Mouse (Mus musculus) large intestine, adult 2 months (tissue): ENCODE measurements around the gene Rfc4. TPM values are rescaled to one million over a fixed set of nuclear protein-coding genes. Genes with fewer than 3 reads are reported as not detected.

Source experiments
- polyA plus RNA-seq: library from polyadenylated mRNA; depleted of rRNA; stranded (reverse); fragments of >200 nt; gene quantifications from 2 replicates; pipeline ENCODE4 v1.2.3, GENCODE M21; 2012; rRNA removed

Rfc4 gene
- polyA plus RNA-seq, 1 experiment, result 1.7 TPM

Other genes starting within 250 kb of the Rfc4 start
- gene Ahsg, start 236.5 kb downstream of the Rfc4 start, polyA plus RNA-seq, result 0.21 and 0.56 TPM in 2 replicates
- gene Fetub, start 209.4 kb downstream of the Rfc4 start, polyA plus RNA-seq, result 0.21 and 0.27 TPM in 2 replicates
- gene Hrg, start 176.7 kb downstream of the Rfc4 start, polyA plus RNA-seq, result 0.05 and 0.24 TPM in 2 replicates
- gene Kng2, start 98.3 kb downstream of the Rfc4 start, polyA plus RNA-seq, result 0.05 TPM in 1 of 2 replicates, not detected in the other
- not detected in 2 replicates for gene Kng1, start 69.9 kb downstream of the Rfc4 start, polyA plus RNA-seq
- gene Eif4a2, start 20.3 kb downstream of the Rfc4 start, polyA plus RNA-seq, result 78.7 and 94.4 TPM in 2 replicates
- 26.4 and 29.8 TPM in 2 replicates for gene Adipoq, start 18.8 kb upstream of the Rfc4 start, polyA plus RNA-seq
- 8.3 and 14.1 TPM in 2 replicates for gene St6gal1, start 97.0 kb upstream of the Rfc4 start, polyA plus RNA-seq